Mouse (Mus musculus): ENCODE measurements around the gene 4931428F04Rik. TPM values are rescaled to one million over a fixed set of nuclear protein-coding genes. Genes with fewer than 3 reads are reported as not detected.

Gene 4931428F04Rik
- polyA plus RNA-seq, 1 experiment = 2.7 TPM

GRCm38 (mm10) chr8:105288231-105288630 is 1.4 kb downstream of the 4931428F04Rik start:
- no peak for DNase-seq (ENCODE audit: low spot score)

- DNase-seq (ENCODE audit: low spot score) = no peak
Measured at GRCm38 (mm10) chr8:105286907-105287306, 2.8 kb downstream of the 4931428F04Rik start.

- no peak for DNase-seq (ENCODE audit: low spot score)
Measured at GRCm38 (mm10) chr8:105285514-105285913, 4.2 kb downstream of the 4931428F04Rik start.

- DNase-seq (ENCODE audit: low spot score) = no peak
Measured at GRCm38 (mm10) chr8:105283074-105283473, 6.6 kb downstream of the 4931428F04Rik start.

GRCm38 (mm10) chr8:105282239-105282638 is 7.4 kb downstream of the 4931428F04Rik start:
- DNase-seq (ENCODE audit: low spot score) = no peak

- DNase-seq (ENCODE audit: low spot score) = no peak
Measured at GRCm38 (mm10) chr8:105281821-105282220, 7.8 kb downstream of the 4931428F04Rik start.

DNA sequence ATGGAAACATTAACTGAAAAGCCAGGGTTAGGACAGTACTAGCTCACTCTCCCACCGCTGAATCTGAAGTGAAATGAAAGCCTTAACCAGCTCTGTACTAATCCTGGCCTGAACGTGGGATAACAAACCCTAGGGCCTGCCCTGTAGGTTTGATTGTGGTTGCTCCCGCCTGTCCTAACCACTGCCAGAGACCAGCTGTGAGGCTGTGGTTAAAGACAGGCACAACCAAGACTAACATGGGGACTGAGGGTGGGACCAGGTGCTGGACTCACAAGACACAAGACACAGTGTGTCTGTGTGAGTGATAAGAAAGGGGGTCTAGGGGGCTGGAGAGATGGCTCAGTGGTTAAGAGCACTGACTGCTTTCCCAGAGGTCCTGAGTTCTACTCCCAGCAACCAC is 9.1 kb downstream of the 4931428F04Rik start:
- no peak for DNase-seq (ENCODE audit: low spot score)

DNA sequence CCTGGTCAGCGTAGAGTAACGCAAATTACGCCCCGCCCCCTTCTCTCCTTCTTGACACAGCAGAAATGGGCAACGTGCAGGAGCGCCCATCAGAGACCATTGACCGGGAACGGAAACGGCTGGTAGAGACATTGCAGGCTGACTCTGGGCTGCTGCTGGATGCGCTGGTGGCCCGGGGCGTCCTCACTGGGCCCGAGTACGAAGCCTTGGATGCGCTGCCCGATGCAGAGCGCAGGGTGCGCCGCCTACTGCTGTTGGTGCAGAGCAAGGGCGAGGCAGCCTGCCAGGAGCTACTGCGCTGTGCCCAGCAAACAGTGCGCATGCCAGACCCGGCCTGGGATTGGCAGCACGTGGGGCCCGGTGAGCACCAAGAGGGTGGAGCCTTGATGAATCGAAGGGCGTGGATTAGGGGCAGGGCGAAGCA is 10.7 kb downstream of the 4931428F04Rik start:
- DNase-seq (ENCODE audit: low spot score) = peak; percentile 74

GRCm38 (mm10) chr8:105276292-105277120 is 13.2 kb downstream of the 4931428F04Rik start:
- DNase-seq (ENCODE audit: low spot score) = no peak

DNA sequence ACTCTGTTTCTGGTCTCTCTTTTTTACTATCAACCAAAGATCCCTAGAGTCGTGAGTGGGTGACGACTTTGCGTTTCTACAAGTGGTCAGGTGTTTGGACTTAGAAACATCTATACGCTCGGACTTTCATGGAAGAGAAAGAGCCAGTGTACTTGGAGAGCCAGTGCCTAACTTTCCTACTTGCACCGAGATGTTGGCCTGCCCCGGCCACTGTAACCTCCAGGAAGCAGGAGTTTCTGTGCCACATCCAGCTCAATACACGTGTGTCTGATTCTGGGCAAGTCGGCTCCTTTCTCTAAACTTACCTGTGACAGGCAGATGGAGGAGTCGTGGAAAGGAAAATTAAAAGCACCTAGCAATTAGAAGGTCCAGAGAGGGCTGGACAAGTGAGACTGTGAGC is 13.8 kb downstream of the 4931428F04Rik start, which contains the start of gene Nol3:
Gene Nol3, plus strand, starts transcription at position 301 of the 400 bp plus-strand sequence.
- DNase-seq (ENCODE audit: low spot score) = no peak

- DNase-seq (ENCODE audit: low spot score) = no peak
Measured at GRCm38 (mm10) chr8:105275387-105275786, 14.3 kb downstream of the 4931428F04Rik start.

- no peak for DNase-seq (ENCODE audit: low spot score)
Measured at GRCm38 (mm10) chr8:105270916-105271186, 18.8 kb downstream of the 4931428F04Rik start.

GRCm38 (mm10) chr8:105270101-105270915 is 19.4 kb downstream of the 4931428F04Rik start:
- no peak for DNase-seq (ENCODE audit: low spot score)

DNA sequence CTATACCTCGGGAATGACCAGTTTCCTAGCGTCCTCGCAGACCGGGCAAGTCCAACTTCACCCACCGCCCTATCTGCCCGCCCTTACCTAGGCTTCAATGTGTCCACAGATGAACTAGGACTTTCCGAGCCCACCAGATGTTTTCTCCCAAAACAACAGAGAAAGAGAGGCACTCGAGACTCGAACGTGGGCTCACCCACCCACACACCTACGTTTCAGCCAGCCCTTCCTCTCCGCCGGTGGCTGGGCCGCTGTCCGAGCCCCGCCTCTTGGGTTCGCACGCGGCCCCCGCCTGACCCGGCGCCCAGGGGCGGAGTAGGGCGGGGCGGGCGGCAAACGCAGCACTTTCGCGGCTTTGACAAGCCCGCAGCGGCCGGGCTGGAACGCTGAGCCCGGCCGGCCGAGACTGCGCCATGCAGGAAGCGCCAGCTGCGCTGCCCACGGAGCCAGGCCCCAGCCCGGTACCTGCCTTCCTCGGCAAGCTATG is 20.2 kb downstream of the 4931428F04Rik start, which contains the start of gene Hsf4:
Gene Hsf4, plus strand, starts transcription at position 341 of the 487 bp plus-strand sequence.
- DNase-seq (ENCODE audit: low spot score) = no peak

DNA sequence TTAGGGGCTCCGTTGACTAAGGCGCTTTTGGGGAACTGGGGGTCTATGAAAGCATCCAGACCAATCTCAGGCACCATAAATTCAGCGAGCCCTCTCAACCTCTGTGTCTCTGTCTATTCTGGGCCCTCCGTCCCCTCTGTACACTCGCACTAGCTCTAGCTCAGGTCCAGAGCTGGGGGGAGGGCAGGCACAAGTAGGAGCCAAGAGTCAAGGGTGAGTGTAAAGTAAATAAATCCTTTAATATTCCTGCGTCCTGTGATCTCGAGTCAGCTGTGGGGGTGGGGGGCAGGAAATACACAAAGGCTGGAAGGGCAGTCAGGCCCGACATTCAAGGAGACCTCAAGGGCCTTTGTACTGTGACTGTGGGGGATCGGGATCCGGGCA is 20.6 kb downstream of the 4931428F04Rik start:
- no peak for DNase-seq (ENCODE audit: low spot score)

- no peak for DNase-seq (ENCODE audit: low spot score)
Measured at GRCm38 (mm10) chr8:105268342-105269074, 21.2 kb downstream of the 4931428F04Rik start.

- no peak for DNase-seq (ENCODE audit: low spot score)
Measured at GRCm38 (mm10) chr8:105266775-105267174, 22.9 kb downstream of the 4931428F04Rik start.

GRCm38 (mm10) chr8:105265128-105265527 is 24.5 kb downstream of the 4931428F04Rik start:
- no peak for DNase-seq (ENCODE audit: low spot score)

- DNase-seq (ENCODE audit: low spot score) = peak; percentile 69
Measured at GRCm38 (mm10) chr8:105264024-105264982, 25.4 kb downstream of the 4931428F04Rik start, which contains the start of the genes Tradd and Fbxl8. TSS of gene Tradd (minus strand) at chr8:105264609. TSS of gene Fbxl8 (plus strand) at chr8:105264648.

DNA sequence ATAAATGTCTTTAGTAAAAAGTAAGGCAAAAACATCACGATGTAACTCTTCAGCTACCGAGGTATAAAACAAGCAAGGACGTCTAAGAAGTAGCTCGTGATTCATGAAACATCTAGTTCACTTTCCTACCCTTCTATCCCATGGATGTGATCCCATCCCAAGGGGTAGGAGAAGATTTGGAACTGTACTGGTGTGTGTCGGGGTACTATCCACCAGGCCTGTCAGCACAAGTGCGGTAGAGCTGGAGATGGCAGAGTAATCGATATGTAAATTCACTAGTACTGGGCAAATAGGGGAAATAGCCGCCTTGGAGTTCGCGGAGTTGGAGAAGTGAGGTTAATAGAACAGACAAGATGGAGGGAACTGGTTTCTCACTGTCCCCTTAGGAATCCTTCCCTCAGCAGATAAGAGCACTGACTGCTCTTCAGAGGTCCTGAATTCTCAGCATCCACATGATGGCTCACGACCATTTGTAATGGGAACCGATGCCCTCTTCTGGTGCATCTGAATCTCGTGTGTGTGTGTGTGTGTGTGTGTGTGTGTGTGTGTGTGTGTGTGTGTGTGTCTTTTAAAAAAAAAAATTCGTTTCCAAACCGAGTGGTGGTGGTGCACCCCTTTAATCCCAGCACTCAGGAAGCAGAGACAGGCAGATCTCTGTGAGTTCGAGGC is 26.3 kb downstream of the 4931428F04Rik start:
- DNase-seq (ENCODE audit: low spot score) = no peak
